Mouse (Mus musculus) heart, embryonic 14.5 days (tissue): Measurements from ENCODE around the gene Olfr455. TPM values are rescaled to one million over a fixed set of nuclear protein-coding genes. Genes with fewer than 3 reads are reported as not detected.

ENCODE experiments used
- ATAC-seq: fragments of 200-750 bp; cut with Nextera tagmentation; 2 replicates; pipeline ENCODE4 v1.8.0; 2017; ENCODE audit warnings: low read depth, moderate TSS enrichment; ENCODE audit not compliant: insufficient number of reproducible peaks, insufficient read depth, low FRiP score
- H3K27ac ChIP-seq, 2 experiments: fragments of 200-500 bp in 1 of 2; fragments of 300-500 bp in 1 of 2; sonication (generic) in 1 of 2; replicated peaks in 1 of 2; 2 replicates each; pipeline ENCODE4 v1.5.1; 2012 to 2014; ENCODE audit warnings: low read depth in 2 of 2, low read length in 2 of 2, control low read depth in 1 of 2, mild to moderate bottlenecking in 1 of 2, mixed read lengths in 1 of 2; ENCODE audit not compliant: control insufficient read depth in 1 of 2, insufficient read depth in 1 of 2
- H3K27me3 ChIP-seq: fragments of 300-500 bp; sonication (generic); 2 replicates; pipeline ENCODE4 v1.6.1; 2014; ENCODE audit warnings: mild to moderate bottlenecking, low read length, control low read depth; ENCODE audit not compliant: control insufficient read depth, insufficient read depth
- H3K36me3 ChIP-seq: fragments of 300-500 bp; sonication (generic); 2 replicates; pipeline ENCODE4 v1.6.1; 2014; ENCODE audit warnings: mild to moderate bottlenecking, control low read depth, low read length, mixed read lengths; ENCODE audit not compliant: control insufficient read depth, insufficient read depth
- H3K4me1 ChIP-seq, 2 experiments: fragments of 200-500 bp in 1 of 2; fragments of 300-500 bp in 1 of 2; sonication (generic) in 1 of 2; 2 replicates each; pipeline ENCODE4 v1.6.1; 2012 to 2014; ENCODE audit warnings: low read length in 2 of 2, control low read depth in 1 of 2, mixed read lengths in 1 of 2; ENCODE audit not compliant: control insufficient read depth in 2 of 2, insufficient read depth in 2 of 2
- H3K4me2 ChIP-seq: fragments of 300-500 bp; sonication (generic); 2 replicates; pipeline ENCODE4 v1.6.1; 2014; ENCODE audit warnings: mild to moderate bottlenecking, low read length
- H3K4me3 ChIP-seq, 2 experiments: fragments of 200-500 bp in 1 of 2; fragments of 300-500 bp in 1 of 2; sonication (generic) in 1 of 2; 2 replicates each; pipeline ENCODE4 v1.5.1; 2012 to 2014; ENCODE audit warnings: low read length in 2 of 2, mild to moderate bottlenecking in 2 of 2, control low read depth in 1 of 2, low read depth in 1 of 2, moderate library complexity in 1 of 2; ENCODE audit not compliant: control insufficient read depth in 1 of 2, insufficient read depth in 1 of 2
- H3K9ac ChIP-seq: fragments of 300-500 bp; sonication (generic); 2 replicates; pipeline ENCODE4 v1.6.1; 2014; ENCODE audit warnings: mild to moderate bottlenecking, low read length
- H3K9me3 ChIP-seq: fragments of 300-500 bp; sonication (generic); 2 replicates; pipeline ENCODE4 v1.6.1; 2016; ENCODE audit warnings: low read length, control low read depth; ENCODE audit not compliant: control insufficient read depth
- WGBS: fragments of 180-500 bp; shearing (Covaris S2); extraction: QIAGEN DNeasy Blood & Tissue Kit; methylation state at CpG from one replicate; pipeline ENCODE4 v1.1.7; 2014; 5-methylcytosine and 5-hydroxymethylcytosine counted together
- polyA plus RNA-seq: library from polyadenylated mRNA; unstranded; fragments of >200 nt; fragmentation: Nextera tagmentation; extraction: Ambion mirVana; gene quantifications from 2 replicates; pipeline ENCODE4 v1.2.1, GENCODE M21; 2014

Gene Olfr455
- polyA plus RNA-seq, 1 experiment from 2014 or later = not detected

GRCm38 (mm10) chr6:42568205-42568604, 20.8 kb upstream of the Olfr455 start:
- H3K9ac ChIP-seq = no peak overlapping the region

GRCm38 (mm10) chr6:42566076-42566598, 18.8 kb upstream of the Olfr455 start:
- Histone ChIP-seq H3K9me3 (no peaks in the 10 kb centered on the region), H3K27ac (no peak overlapping the region), H3K4me3 (no peak overlapping the region), H3K4me2 (no peak overlapping the region), H3K36me3 (no peaks in the 10 kb centered on the region), H3K9ac (no peak overlapping the region), H3K4me1 (peaks cover 0 to 2% of the 10 kb centered on the region in 2 experiments; a peak in 1 of 4 replicates), H3K27me3 (no peaks in the 10 kb centered on the region)
- 76% methylated on average over 2 of the region's 2 CpGs for WGBS
- no peak for ATAC-seq

More at GRCm38 (mm10) chr6:42568205-42568604, 20.8 kb upstream of the Olfr455 start:
- Histone ChIP-seq H3K4me1 (no peaks in the 10 kb centered on the region), H3K36me3 (no peaks in the 10 kb centered on the region), H3K27me3 (no peaks in the 10 kb centered on the region), H3K27ac (no peak overlapping the region), H3K4me3 (no peak overlapping the region), H3K4me2 (no peak overlapping the region), H3K9me3 (no peaks in the 10 kb centered on the region)
- no peak for ATAC-seq
- 69% methylated on average over 2 of the region's 2 CpGs for WGBS

- H3K36me3 ChIP-seq = no peaks in the 10 kb centered on the region
- H3K9me3 ChIP-seq = no peaks in the 10 kb centered on the region
- WGBS = 51% methylated on average over 2 of the region's 2 CpGs
- no peaks in the 10 kb centered on the region for H3K27me3 ChIP-seq
- H3K4me3 ChIP-seq = no peak overlapping the region
- peaks cover 8 to 18% of the 10 kb centered on the region in 2 experiments for H3K4me1 ChIP-seq
- H3K9ac ChIP-seq = no peak overlapping the region
- H3K27ac ChIP-seq = no peak overlapping the region
- no peak overlapping the region for H3K4me2 ChIP-seq
- ATAC-seq = no peak
Observed at GRCm38 (mm10) chr6:42562280-42562679, 14.9 kb upstream of the Olfr455 start.

GRCm38 (mm10) chr6:42560885-42561284, 13.5 kb upstream of the Olfr455 start:
- peak overlapping the region; percentile 44 to 56; a peak in 3 of 4 replicates for H3K27ac ChIP-seq
- H3K9ac ChIP-seq = no peak overlapping the region
- no peaks in the 10 kb centered on the region for H3K27me3 ChIP-seq
- H3K36me3 ChIP-seq = no peaks in the 10 kb centered on the region
- H3K4me1 ChIP-seq = peaks cover 8 to 18% of the 10 kb centered on the region in 2 experiments
- H3K4me3 ChIP-seq = no peak overlapping the region
- 36% methylated on average over 5 of the region's 5 CpGs for WGBS
- ATAC-seq = peak; percentile 54
- 0 out of 2 replicates have a peak overlapping the region, but pooled peaks have one; percentile 1 for H3K4me2 ChIP-seq
- H3K9me3 ChIP-seq = no peaks in the 10 kb centered on the region

- no peak overlapping the region for H3K27ac ChIP-seq
- no peak overlapping the region for H3K9ac ChIP-seq
- H3K4me1 ChIP-seq = peaks cover 8 to 18% of the 10 kb centered on the region in 2 experiments
- no peaks in the 10 kb centered on the region for H3K27me3 ChIP-seq
- H3K36me3 ChIP-seq = no peaks in the 10 kb centered on the region
- no peak overlapping the region for H3K4me3 ChIP-seq
- H3K9me3 ChIP-seq = no peaks in the 10 kb centered on the region
- ATAC-seq = no peak
- WGBS = 94% methylated on average over 14 of the region's 14 CpGs
- no peak overlapping the region for H3K4me2 ChIP-seq
Observed at GRCm38 (mm10) chr6:42558641-42559040, 11.3 kb upstream of the Olfr455 start.

GRCm38 (mm10) chr6:42546180-42546579, 1.2 kb downstream of the Olfr455 start:
- H3K4me2 ChIP-seq = no peak overlapping the region
- H3K4me1 ChIP-seq = peaks cover 0 to 4% of the 10 kb centered on the region in 2 experiments; a peak in 1 of 4 replicates
- no peak overlapping the region for H3K9ac ChIP-seq
- H3K27ac ChIP-seq = no peak overlapping the region
- no peaks in the 10 kb centered on the region for H3K36me3 ChIP-seq
- ATAC-seq = no peak
- H3K4me3 ChIP-seq = no peak overlapping the region
- H3K9me3 ChIP-seq = no peaks in the 10 kb centered on the region
- 89% methylated on average over 2 of the region's 2 CpGs for WGBS
- H3K27me3 ChIP-seq = no peaks in the 10 kb centered on the region

GRCm38 (mm10) chr6:42545451-42545885, 1.9 kb downstream of the Olfr455 start:
- H3K36me3 ChIP-seq = no peaks in the 10 kb centered on the region
- H3K4me1 ChIP-seq = peaks cover 0 to 4% of the 10 kb centered on the region in 2 experiments; a peak in 1 of 4 replicates
- no peak for ATAC-seq
- no peak overlapping the region for H3K4me3 ChIP-seq
- peak overlapping the region in 1 of 2 experiments; percentile 29; a peak in 1 of 4 replicates for H3K27ac ChIP-seq
- WGBS = 21% methylated on average over 2 of the region's 2 CpGs
- H3K4me2 ChIP-seq = no peak overlapping the region
- no peaks in the 10 kb centered on the region for H3K9me3 ChIP-seq
- H3K27me3 ChIP-seq = no peaks in the 10 kb centered on the region
- no peak overlapping the region for H3K9ac ChIP-seq

GRCm38 (mm10) chr6:42544846-42545245, 2.5 kb downstream of the Olfr455 start:
- peak overlapping the region in 1 of 2 experiments; percentile 29; a peak in 1 of 4 replicates for H3K27ac ChIP-seq

More at GRCm38 (mm10) chr6:42544846-42545245, 2.5 kb downstream of the Olfr455 start:
- WGBS = 23% methylated on average over 1 of the region's 1 CpGs
- H3K4me3 ChIP-seq = no peak overlapping the region
- H3K36me3 ChIP-seq = no peaks in the 10 kb centered on the region
- H3K4me2 ChIP-seq = no peak overlapping the region
- H3K9ac ChIP-seq = no peak overlapping the region
- ATAC-seq = no peak
- no peaks in the 10 kb centered on the region for H3K9me3 ChIP-seq
- H3K4me1 ChIP-seq = peaks cover 0 to 4% of the 10 kb centered on the region in 2 experiments; a peak in 1 of 4 replicates
- H3K27me3 ChIP-seq = no peaks in the 10 kb centered on the region
